Mouse (Mus musculus) brown adipose tissue, adult 24 weeks (tissue): ENCODE data around the gene Epb41l2. TPM values are rescaled to one million over a fixed set of nuclear protein-coding genes. Genes with fewer than 3 reads are reported as not detected.

Experiments
- H3K27ac ChIP-seq: fragments of 200-500 bp; replicated peaks from 2 replicates; pipeline ENCODE4 v1.5.1; 2012; ENCODE audit warnings: low read depth, mild to moderate bottlenecking, low read length
- H3K4me1 ChIP-seq: fragments of 200-500 bp; 2 replicates; pipeline ENCODE4 v1.6.1; 2012; ENCODE audit warnings: low read length, mixed read lengths; ENCODE audit not compliant: control insufficient read depth, insufficient read depth, insufficient read length
- H3K4me3 ChIP-seq: fragments of 200-500 bp; 2 replicates; pipeline ENCODE4 v1.5.1; 2012; ENCODE audit warnings: low read depth, mild to moderate bottlenecking, low read length, moderate library complexity; ENCODE audit not compliant: insufficient read depth
- polyA plus RNA-seq: library from polyadenylated mRNA; stranded (reverse); fragments of >200 nt; gene quantifications from 2 replicates; pipeline ENCODE4 v1.2.4, GENCODE M21; 2012; ENCODE audit not compliant: missing spikeins, insufficient read depth, insufficient read length

Gene Epb41l2
- polyA plus RNA-seq = 148 and 170 TPM in 2 replicates

DNA sequence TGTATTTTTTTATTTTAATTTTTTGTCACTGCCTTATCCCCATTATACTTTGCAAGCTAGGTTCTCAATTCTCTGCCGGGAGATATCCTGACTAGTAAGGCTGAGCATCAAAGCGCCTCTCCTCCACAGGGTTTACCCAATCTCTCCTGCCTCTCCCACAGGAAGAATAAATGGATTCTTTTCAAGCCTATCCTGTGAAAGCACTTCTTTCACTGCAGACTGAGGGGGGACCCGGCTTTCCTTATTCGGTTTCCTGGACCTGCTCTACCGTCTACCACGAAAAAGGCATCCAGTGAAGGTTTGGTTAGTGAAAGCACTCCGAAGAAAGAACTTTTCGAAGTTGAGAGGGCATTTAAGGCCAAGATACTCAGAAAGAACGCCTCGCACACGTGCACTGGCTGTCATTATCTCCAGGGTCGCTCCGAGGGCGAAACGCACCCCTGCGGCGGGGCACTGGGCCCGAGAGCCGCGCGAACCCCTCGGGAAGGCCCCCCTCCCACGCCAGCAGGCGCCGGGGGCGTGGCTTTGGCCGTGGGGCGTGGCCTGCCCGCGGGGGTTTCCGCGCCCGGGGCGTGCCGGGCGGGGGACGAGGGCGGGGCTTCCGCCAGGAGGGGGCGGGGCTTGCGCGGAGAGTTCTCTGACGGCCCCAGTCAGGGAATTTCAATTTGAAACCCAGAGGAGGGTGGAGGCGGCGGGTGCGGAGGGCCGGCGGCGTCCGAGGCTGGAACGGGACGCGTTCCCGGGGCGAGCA, at the start of gene Epb41l2:
Epb41l2 (plus strand) TSS at position 591 of the 751 bp plus-strand sequence.
- Histone ChIP-seq H3K27ac (peak within 1 kb of the TSS; percentile 90), H3K4me3 (peak within 1 kb of the TSS; percentile 98), H3K4me1 (peaks cover 15% of the 10 kb centered on the region)

DNA sequence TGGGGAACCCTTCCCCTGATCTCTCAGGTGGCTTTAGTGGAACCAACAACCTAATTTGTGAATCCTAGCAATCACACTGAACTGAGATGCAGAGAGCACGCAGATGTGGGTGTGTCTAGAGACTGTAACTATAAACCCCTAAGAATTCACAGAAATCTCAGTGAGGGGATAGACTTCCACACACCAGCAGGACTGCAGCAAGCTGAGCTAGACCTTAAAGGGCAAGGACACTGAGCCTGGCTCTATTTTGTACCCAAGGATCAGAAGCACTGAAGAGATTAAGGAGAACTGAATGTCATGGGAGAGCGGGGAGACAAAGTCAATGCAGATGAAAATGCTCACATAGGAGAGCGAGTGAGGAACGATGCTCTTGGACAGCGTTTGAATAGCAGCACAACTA, 49.6 kb upstream of the Epb41l2 start:
- no peak overlapping the region for H3K27ac ChIP-seq
- H3K4me1 ChIP-seq = no peaks in the 10 kb centered on the region
- H3K4me3 ChIP-seq = no peak overlapping the region

- Histone ChIP-seq H3K4me1 (no peaks in the 10 kb centered on the region), H3K4me3 (no peak overlapping the region), H3K27ac (no peak overlapping the region)
Measured at GRCm38 (mm10) chr10:25310736-25311135, 48.9 kb upstream of the Epb41l2 start.

DNA sequence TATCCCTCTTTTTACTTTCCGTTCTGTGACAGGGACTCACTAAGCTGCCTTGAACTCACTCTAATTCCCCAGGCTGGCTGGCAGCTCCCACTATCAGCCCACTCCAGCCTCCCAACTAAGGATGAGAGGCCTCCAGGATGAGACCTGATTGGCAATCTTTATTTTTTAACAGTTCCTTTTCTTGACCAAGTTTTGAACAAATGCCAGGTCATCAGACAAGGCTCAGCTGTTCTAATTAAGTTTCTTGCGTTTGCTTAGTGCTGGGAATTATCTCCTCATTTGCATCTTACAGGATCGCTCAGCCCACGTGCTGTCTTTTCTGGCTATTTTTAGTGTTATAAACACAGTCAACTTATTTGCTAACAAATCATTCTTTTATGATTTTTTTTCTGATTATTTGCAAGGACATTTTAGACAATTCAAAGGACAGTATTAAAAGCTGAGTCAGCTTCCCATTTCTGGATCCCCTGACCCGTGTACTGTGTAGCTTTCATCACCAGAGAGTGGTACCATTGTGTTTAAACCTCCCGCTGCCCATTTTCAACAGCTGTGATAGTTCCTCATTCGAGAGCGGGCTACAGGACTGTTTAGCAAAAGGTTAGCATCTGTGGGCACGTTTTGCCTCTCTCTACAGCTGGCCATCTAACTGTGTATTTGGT, 47.9 kb upstream of the Epb41l2 start:
- Histone ChIP-seq H3K27ac (no peak overlapping the region), H3K4me3 (no peak overlapping the region)

DNA sequence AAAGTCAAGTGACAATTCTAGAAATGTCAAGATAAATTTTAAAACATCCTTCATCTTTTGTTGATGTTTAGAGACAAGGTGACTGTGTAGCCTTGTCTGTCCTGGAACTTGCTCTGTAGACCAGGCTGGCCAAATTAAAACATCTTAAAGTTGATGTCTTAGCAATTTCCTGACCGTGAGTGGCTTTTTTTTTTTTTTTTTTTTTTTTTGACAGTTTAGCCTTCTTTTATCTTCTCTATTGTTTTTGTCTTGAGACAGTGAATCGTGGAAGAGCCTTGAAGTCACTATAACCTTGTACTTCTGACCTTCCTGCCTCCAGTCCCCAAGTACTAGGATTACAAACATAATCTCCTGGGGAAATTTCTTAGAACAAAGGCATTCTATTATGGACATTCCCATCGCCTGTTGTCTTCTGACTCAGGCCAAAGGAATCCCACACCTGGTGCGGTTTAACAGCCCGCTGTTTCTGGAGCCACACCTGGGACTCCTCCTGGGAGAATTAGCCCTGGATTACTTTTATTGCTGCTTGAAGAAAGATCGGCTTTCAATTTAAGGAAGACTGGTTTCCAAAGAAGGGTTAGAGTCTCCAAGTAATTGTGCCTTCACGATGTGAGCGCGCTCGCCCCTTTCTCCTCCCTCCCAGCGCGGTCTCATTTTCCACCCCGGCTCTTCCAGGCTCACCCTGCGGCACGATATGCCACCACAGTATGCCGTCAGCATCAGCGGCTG, 45.6 kb upstream of the Epb41l2 start:
- Histone ChIP-seq H3K27ac (no peak overlapping the region), H3K4me3 (no peak overlapping the region), H3K4me1 (no peaks in the 10 kb centered on the region)

More for the DNA sequence above, 47.9 kb upstream of the Epb41l2 start:
- no peaks in the 10 kb centered on the region for H3K4me1 ChIP-seq

GRCm38 (mm10) chr10:25317665-25318064, 41.9 kb upstream of the Epb41l2 start:
- Histone ChIP-seq H3K4me3 (no peak overlapping the region), H3K27ac (no peak overlapping the region), H3K4me1 (no peaks in the 10 kb centered on the region)

DNA sequence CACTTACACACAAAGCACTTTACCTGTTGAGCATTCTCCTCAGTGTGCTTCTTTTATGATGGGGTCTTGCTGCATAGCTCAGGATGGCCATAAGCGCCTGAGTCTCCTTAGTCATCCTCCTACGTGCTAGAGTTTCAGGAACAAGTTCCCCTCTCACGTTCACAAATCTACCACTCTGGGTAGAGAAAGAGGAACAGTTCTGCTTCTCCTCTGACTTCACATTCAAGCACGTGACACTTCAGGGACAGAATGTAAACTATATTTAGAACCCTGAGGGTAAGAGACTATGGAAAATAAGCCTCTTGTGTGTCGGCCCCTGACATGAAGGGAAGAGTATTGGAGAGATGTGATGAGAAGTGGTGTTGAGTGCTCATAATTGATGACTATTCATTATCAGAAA, 41.2 kb upstream of the Epb41l2 start:
- Histone ChIP-seq H3K4me1 (no peaks in the 10 kb centered on the region), H3K4me3 (no peak overlapping the region), H3K27ac (no peak overlapping the region)

DNA sequence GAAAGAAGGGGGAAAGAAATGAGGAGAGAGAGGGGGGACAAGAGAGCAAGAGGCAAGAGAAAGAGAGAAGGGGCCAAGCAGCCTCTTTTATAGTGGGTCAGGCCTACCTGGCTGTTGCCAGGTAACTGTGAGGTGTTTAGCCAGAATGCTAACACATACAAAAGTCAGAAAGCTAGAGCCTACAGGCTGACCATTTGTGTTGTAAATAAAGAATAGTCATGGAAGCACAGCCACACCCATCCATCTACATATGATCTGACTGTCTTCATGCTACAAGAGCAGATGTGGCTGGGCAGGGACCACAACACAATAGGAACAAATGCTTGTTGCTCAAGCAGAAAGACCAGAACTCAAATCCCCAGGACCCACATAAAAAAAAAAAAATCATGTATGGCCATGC, 40.1 kb upstream of the Epb41l2 start:
- no peak overlapping the region for H3K27ac ChIP-seq
- no peak overlapping the region for H3K4me3 ChIP-seq
- H3K4me1 ChIP-seq = no peaks in the 10 kb centered on the region

- H3K27ac ChIP-seq = no peak overlapping the region
- H3K4me3 ChIP-seq = no peak overlapping the region
- no peaks in the 10 kb centered on the region; the same call in 1 of the 2 replicates for H3K4me1 ChIP-seq
Measured at GRCm38 (mm10) chr10:25321198-25321597, 38.4 kb upstream of the Epb41l2 start.

- Histone ChIP-seq H3K27ac (no peak overlapping the region), H3K4me1 (no peaks in the 10 kb centered on the region; the same call in 1 of the 2 replicates), H3K4me3 (no peak overlapping the region)
Measured at GRCm38 (mm10) chr10:25325690-25326089, 33.9 kb upstream of the Epb41l2 start.

DNA sequence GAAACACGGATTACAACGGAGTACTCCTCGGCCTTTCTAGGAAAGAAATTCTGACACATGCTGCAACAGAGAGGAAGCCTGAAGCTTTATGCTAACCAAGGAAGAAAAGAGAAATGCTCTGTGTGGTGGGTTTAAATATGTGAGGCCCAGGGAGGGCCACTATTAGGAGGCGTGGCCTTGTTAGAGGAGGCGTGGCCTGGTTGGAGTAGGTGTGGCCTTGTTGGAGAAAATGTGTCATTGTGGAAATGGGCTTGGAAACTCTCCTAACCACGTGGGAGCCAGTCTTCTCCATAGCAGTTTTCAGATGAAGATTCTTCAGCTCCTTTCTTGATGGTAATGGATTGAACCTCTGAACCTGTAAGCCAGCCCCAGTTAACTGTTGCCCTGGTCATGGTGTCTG, 32.1 kb upstream of the Epb41l2 start:
- no peak overlapping the region for H3K4me3 ChIP-seq
- no peaks in the 10 kb centered on the region; the same call in 1 of the 2 replicates for H3K4me1 ChIP-seq
- H3K27ac ChIP-seq = no peak overlapping the region

- Histone ChIP-seq H3K4me3 (no peak overlapping the region), H3K27ac (no peak overlapping the region), H3K4me1 (no peaks in the 10 kb centered on the region; the same call in 1 of the 2 replicates)
Measured at GRCm38 (mm10) chr10:25330094-25330493, 29.5 kb upstream of the Epb41l2 start.

DNA sequence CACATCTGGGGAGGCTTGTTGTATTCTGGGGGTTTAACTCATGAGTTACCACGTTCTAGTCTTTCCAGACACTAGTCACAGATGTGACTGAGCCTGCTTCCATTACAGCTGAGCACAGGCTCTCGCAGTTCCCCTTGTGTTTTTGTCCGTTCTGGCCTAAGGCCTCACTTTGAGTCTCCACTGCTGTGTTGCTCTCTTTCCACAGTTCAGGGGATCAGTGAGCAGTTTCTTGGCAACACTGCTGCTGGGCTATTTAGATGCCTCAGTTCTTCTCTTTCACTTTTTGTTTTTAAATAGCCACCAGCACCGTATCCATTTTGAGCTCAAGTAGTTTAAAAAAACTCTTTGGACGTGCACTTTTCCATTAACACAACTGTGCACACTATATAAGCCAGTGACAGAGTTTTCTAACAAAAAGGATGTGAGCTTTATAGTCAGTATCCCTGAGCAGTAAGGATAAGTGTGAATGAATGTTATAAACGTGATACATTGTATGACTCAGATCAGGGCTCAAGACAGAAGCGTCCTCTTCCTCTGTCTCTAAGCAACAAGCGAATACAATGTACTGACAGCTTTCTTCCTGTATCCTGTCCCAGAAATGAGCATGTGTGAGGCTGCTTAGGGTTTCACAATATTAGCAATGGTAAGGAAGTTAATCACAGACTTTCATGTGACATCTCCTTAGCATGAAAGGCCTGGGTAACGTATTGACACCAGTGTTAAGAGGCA, 28.1 kb upstream of the Epb41l2 start:
- no peak overlapping the region for H3K4me3 ChIP-seq
- H3K27ac ChIP-seq = peak overlapping the region; percentile 64
- H3K4me1 ChIP-seq = no peaks in the 10 kb centered on the region

DNA sequence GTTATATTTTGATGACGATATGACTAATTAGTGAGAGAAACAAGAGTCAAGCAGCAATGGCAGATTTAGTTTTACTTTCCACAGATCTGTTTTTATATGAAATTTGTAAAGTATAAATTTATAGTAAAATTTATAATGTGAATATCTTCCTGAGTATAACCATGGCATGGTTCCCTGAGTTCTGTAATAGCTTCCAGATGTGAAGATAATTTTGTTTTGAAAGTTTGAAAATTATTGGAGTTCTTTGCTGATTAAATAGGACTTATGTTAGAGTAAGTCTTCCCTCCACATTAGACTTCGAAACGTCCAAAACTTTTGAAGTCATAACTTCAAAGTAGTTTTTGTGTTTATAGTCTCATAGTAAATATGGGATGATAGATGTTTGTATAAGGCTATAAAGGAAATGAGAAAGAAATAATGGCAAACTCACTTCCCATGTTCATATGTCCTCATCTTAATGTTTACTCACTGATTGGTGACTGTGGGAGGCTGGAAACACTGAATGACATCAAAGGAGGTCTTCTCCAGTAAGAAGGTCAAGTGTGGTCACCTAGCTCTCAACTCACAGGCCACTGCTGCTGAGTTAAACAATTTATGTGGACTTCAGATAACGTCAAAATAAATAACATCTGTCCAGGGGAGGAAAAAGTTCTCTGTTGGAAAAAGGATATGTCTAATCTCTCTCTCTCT, 26.1 kb upstream of the Epb41l2 start:
- no peak overlapping the region for H3K4me3 ChIP-seq
- H3K27ac ChIP-seq = no peak overlapping the region
- no peaks in the 10 kb centered on the region; the same call in 1 of the 2 replicates for H3K4me1 ChIP-seq
